Mouse (Mus musculus) hindbrain, embryonic 12.5 days (tissue): Measurements from ENCODE around the gene Trpc3. TPM values are rescaled to one million over a fixed set of nuclear protein-coding genes. Genes with fewer than 3 reads are reported as not detected.
"Not testable (repeated sequence)": the region's sequence is repeated elsewhere in the genome, so short reads cannot be mapped to it uniquely, and the experiment has no call there.

Experiments
- ATAC-seq: fragments of 200-750 bp; cut with Nextera tagmentation; 2 replicates; pipeline ENCODE4 v1.8.0; 2017; ENCODE audit warnings: moderate TSS enrichment; ENCODE audit not compliant: low FRiP score
- H3K27ac ChIP-seq: fragments of 300-500 bp; sonication (generic); 2 replicates; pipeline ENCODE4 v1.5.1; 2016; ENCODE audit warnings: mild to moderate bottlenecking
- H3K27me3 ChIP-seq: fragments of 300-500 bp; sonication (generic); 2 replicates; pipeline ENCODE4 v1.6.1; 2016; ENCODE audit warnings: mild to moderate bottlenecking
- H3K36me3 ChIP-seq: fragments of 300-500 bp; sonication (generic); 2 replicates; pipeline ENCODE4 v1.6.1; 2016; ENCODE audit warnings: mild to moderate bottlenecking
- H3K4me1 ChIP-seq: fragments of 300-500 bp; sonication (generic); 2 replicates; pipeline ENCODE4 v1.6.1; 2016
- H3K4me2 ChIP-seq: fragments of 300-500 bp; sonication (generic); replicated peaks from 2 replicates; pipeline ENCODE4 v1.6.1; 2016; ENCODE audit warnings: mild to moderate bottlenecking
- H3K4me3 ChIP-seq: fragments of 300-500 bp; sonication (generic); 2 replicates; pipeline ENCODE4 v1.5.1; 2016; ENCODE audit warnings: mild to moderate bottlenecking
- H3K9ac ChIP-seq: fragments of 300-500 bp; sonication (generic); 2 replicates; pipeline ENCODE4 v1.6.1; 2016; ENCODE audit warnings: mild to moderate bottlenecking, moderate library complexity
- H3K9me3 ChIP-seq: fragments of 300-500 bp; sonication (generic); replicated peaks from 2 replicates; pipeline ENCODE4 v1.6.1; 2016; ENCODE audit warnings: mild to moderate bottlenecking
- WGBS: fragments of 180-500 bp; shearing (Covaris S2); methylation state at CpG from one replicate; pipeline ENCODE4 v1.1.7; 2016; 5-methylcytosine and 5-hydroxymethylcytosine counted together
- polyA plus RNA-seq: library from polyadenylated mRNA; unstranded; fragments of >200 nt; fragmentation: Nextera tagmentation; extraction: Ambion mirVana; gene quantifications from 2 replicates; pipeline ENCODE4 v1.2.1, GENCODE M21; 2016

Trpc3 gene
- polyA plus RNA-seq = 5.5 and 8.1 TPM in 2 replicates

GRCm38 (mm10) chr3:36689392-36690291 lies at the start of gene Trpc3:
Gene Trpc3 (minus strand): TSS chr3:36690167.
- ATAC-seq = peak; percentile 94
- no peaks in the 10 kb centered on the region for H3K9me3 ChIP-seq
- H3K27ac ChIP-seq = peak within 1 kb of the TSS; percentile 40; the same call in 1 of the 2 replicates
- H3K9ac ChIP-seq = peak within 1 kb of the TSS; percentile 69
- H3K4me2 ChIP-seq = peak within 1 kb of the TSS; percentile 80
- WGBS = 2% methylated on average over 78 of the region's 91 CpGs
- peaks cover 8% of the 10 kb centered on the region for H3K4me1 ChIP-seq
- H3K4me3 ChIP-seq = peak within 1 kb of the TSS; percentile 73
- H3K27me3 ChIP-seq = peaks cover 20% of the 10 kb centered on the region
- no peaks in the 10 kb centered on the region for H3K36me3 ChIP-seq

GRCm38 (mm10) chr3:36738071-36738470 lies 48.1 kb upstream of the Trpc3 start:
- H3K4me3 ChIP-seq = no peak overlapping the region
- H3K27ac ChIP-seq = no peak overlapping the region
- H3K9ac ChIP-seq = no peak overlapping the region
- no peaks in the 10 kb centered on the region for H3K27me3 ChIP-seq
- no peaks in the 10 kb centered on the region for H3K36me3 ChIP-seq
- H3K4me2 ChIP-seq = no peak overlapping the region
- 75% methylated on average over 4 of the region's 4 CpGs for WGBS
- no peaks in the 10 kb centered on the region for H3K9me3 ChIP-seq
- no peak for ATAC-seq
- H3K4me1 ChIP-seq = no peaks in the 10 kb centered on the region

GRCm38 (mm10) chr3:36733075-36733474 lies 43.1 kb upstream of the Trpc3 start:
- Histone ChIP-seq H3K27me3 (no peaks in the 10 kb centered on the region), H3K4me2 (no peak overlapping the region), H3K9ac (no peak overlapping the region), H3K27ac (no peak overlapping the region), H3K4me3 (no peak overlapping the region), H3K36me3 (no peaks in the 10 kb centered on the region), H3K4me1 (no peaks in the 10 kb centered on the region), H3K9me3 (no peaks in the 10 kb centered on the region)
- 92% methylated on average over 4 of the region's 4 CpGs for WGBS
- ATAC-seq = no peak

- 83% methylated on average over 8 of the region's 8 CpGs for WGBS
- no peak for ATAC-seq
Measured at GRCm38 (mm10) chr3:36726545-36726944, 36.6 kb upstream of the Trpc3 start.

GRCm38 (mm10) chr3:36721850-36722249 lies 31.9 kb upstream of the Trpc3 start:
- 85% methylated on average over 3 of the region's 3 CpGs for WGBS
- Histone ChIP-seq H3K4me2 (no peak overlapping the region), H3K27me3 (no peaks in the 10 kb centered on the region), H3K4me1 (no peaks in the 10 kb centered on the region), H3K9ac (no peak overlapping the region), H3K36me3 (no peaks in the 10 kb centered on the region), H3K27ac (no peak overlapping the region), H3K9me3 (no peaks in the 10 kb centered on the region), H3K4me3 (no peak overlapping the region)
- no peak for ATAC-seq

More at GRCm38 (mm10) chr3:36726545-36726944, 36.6 kb upstream of the Trpc3 start:
- H3K9ac ChIP-seq = no peak overlapping the region
- H3K36me3 ChIP-seq = no peaks in the 10 kb centered on the region
- no peaks in the 10 kb centered on the region for H3K9me3 ChIP-seq
- no peak overlapping the region for H3K27ac ChIP-seq
- H3K4me3 ChIP-seq = no peak overlapping the region
- H3K4me2 ChIP-seq = no peak overlapping the region
- no peaks in the 10 kb centered on the region for H3K4me1 ChIP-seq
- H3K27me3 ChIP-seq = no peaks in the 10 kb centered on the region

- Histone ChIP-seq H3K4me2 (no peak overlapping the region), H3K9ac (no peak overlapping the region), H3K4me3 (no peak overlapping the region), H3K9me3 (no peaks in the 10 kb centered on the region), H3K36me3 (no peaks in the 10 kb centered on the region), H3K4me1 (no peaks in the 10 kb centered on the region), H3K27ac (no peak overlapping the region), H3K27me3 (no peaks in the 10 kb centered on the region)
- WGBS = 81% methylated on average over 3 of the region's 3 CpGs
- no peak for ATAC-seq
Measured at GRCm38 (mm10) chr3:36709521-36709920, 19.6 kb upstream of the Trpc3 start.

- Histone ChIP-seq H3K27ac (no peak overlapping the region), H3K36me3 (no peaks in the 10 kb centered on the region), H3K4me3 (peak overlapping the region; percentile 73), H3K27me3 (peaks cover 20% of the 10 kb centered on the region), H3K9me3 (no peaks in the 10 kb centered on the region), H3K9ac (no peak overlapping the region; the same call in 1 of the 2 replicates), H3K4me2 (peak overlapping the region; percentile 80), H3K4me1 (peaks cover 8% of the 10 kb centered on the region)
- peak; percentile 6; the same call in 1 of the 2 replicates for ATAC-seq
- WGBS = 13% methylated on average over 7 of the region's 7 CpGs
Measured at GRCm38 (mm10) chr3:36690292-36690650, 304 bp upstream of the Trpc3 start.

- H3K27ac ChIP-seq = no peak overlapping the region
- WGBS = 4% methylated on average over 21 of the region's 21 CpGs
- no peak overlapping the region for H3K9ac ChIP-seq
- peak overlapping the region; percentile 80 for H3K4me2 ChIP-seq
- no peaks in the 10 kb centered on the region for H3K9me3 ChIP-seq
- peaks cover 20% of the 10 kb centered on the region for H3K27me3 ChIP-seq
- peak; percentile 58; the same call in 1 of the 2 replicates for ATAC-seq
- H3K4me3 ChIP-seq = peak overlapping the region; percentile 73
- H3K36me3 ChIP-seq = no peaks in the 10 kb centered on the region
- peaks cover 8% of the 10 kb centered on the region for H3K4me1 ChIP-seq
Measured at GRCm38 (mm10) chr3:36688874-36689273, 1.1 kb downstream of the Trpc3 start.

- no peak overlapping the region for H3K9ac ChIP-seq
- no peaks in the 10 kb centered on the region for H3K4me1 ChIP-seq
- WGBS = 67% methylated on average over 1 of the region's 1 CpGs
- H3K4me2 ChIP-seq = no peak overlapping the region
- no peak overlapping the region for H3K4me3 ChIP-seq
- ATAC-seq = no peak
- no peak overlapping the region for H3K27ac ChIP-seq
- H3K27me3 ChIP-seq = no peaks in the 10 kb centered on the region
- H3K9me3 ChIP-seq = no peaks in the 10 kb centered on the region
- no peaks in the 10 kb centered on the region for H3K36me3 ChIP-seq
Measured at GRCm38 (mm10) chr3:36675822-36676221, 14.1 kb downstream of the Trpc3 start.

GRCm38 (mm10) chr3:36667814-36668213 lies 22.2 kb downstream of the Trpc3 start:
- Histone ChIP-seq H3K4me3 (no peak overlapping the region), H3K9ac (no peak overlapping the region), H3K4me1 (peaks cover 4% of the 10 kb centered on the region), H3K4me2 (no peak overlapping the region), H3K36me3 (no peaks in the 10 kb centered on the region), H3K27ac (no peak overlapping the region), H3K9me3 (no peaks in the 10 kb centered on the region), H3K27me3 (no peaks in the 10 kb centered on the region)
- ATAC-seq = no peak
- WGBS = 64% methylated on average over 6 of the region's 6 CpGs

GRCm38 (mm10) chr3:36645245-36645559 lies 44.8 kb downstream of the Trpc3 start:
- not testable (repeated sequence) for H3K4me3 ChIP-seq, ATAC-seq, H3K4me1 ChIP-seq, H3K9me3 ChIP-seq, H3K27me3 ChIP-seq, H3K9ac ChIP-seq, H3K27ac ChIP-seq, H3K4me2 ChIP-seq, H3K36me3 ChIP-seq

- no peaks in the 10 kb centered on the region for H3K4me1 ChIP-seq
- no peak overlapping the region for H3K4me3 ChIP-seq
- H3K36me3 ChIP-seq = no peaks in the 10 kb centered on the region
- no peak overlapping the region for H3K9ac ChIP-seq
- no peaks in the 10 kb centered on the region for H3K27me3 ChIP-seq
- H3K27ac ChIP-seq = no peak overlapping the region
- 90% methylated on average over 3 of the region's 3 CpGs for WGBS
- H3K4me2 ChIP-seq = no peak overlapping the region
- H3K9me3 ChIP-seq = no peaks in the 10 kb centered on the region
- no peak for ATAC-seq
Measured at GRCm38 (mm10) chr3:36644554-36645244, 45.3 kb downstream of the Trpc3 start.
